Mouse (Mus musculus): ENCODE data around the gene Dnah10. TPM values are rescaled to one million over a fixed set of nuclear protein-coding genes. Genes with fewer than 3 reads are reported as not detected.

Dnah10 gene
- 0.04 TPM for polyA plus RNA-seq (2012; fragmentation: generic; extraction: Trizol)
- long read RNA-seq, experiment 1, result 0 reads
- long read RNA-seq, experiment 2, result 0 reads

GRCm38 (mm10) chr5:124724997-124725396, at the start of gene Dnah10:
TSS of gene Dnah10 (plus strand) at chr5:124725085.
- no peak for TF ChIP-seq MYOD1 (IDR thresholded peaks at IDR 0.05; ENCODE audit: control insufficient read depth, insufficient read length, low read depth)
- no peaks in the 10 kb centered on the region for H3K79me2 ChIP-seq (ENCODE audit: control insufficient read depth, insufficient read depth)
- H3K36me3 ChIP-seq (ENCODE audit: control insufficient read depth, insufficient read depth), result peaks cover 13% of the 10 kb centered on the region
- no peaks in the 10 kb centered on the region for H3K27me3 ChIP-seq (ENCODE audit: control insufficient read depth, insufficient read depth, insufficient read length)
- H3K79me3 ChIP-seq (ENCODE audit: low read depth), result no peaks in the 10 kb centered on the region
- no peak within 1 kb of the TSS for H3K4me3 ChIP-seq (ENCODE audit: insufficient read depth, poor library complexity, severe bottlenecking)
- H3ac ChIP-seq (ENCODE audit: control insufficient read depth, insufficient read length, low read depth), result no peak within 1 kb of the TSS

DNA sequence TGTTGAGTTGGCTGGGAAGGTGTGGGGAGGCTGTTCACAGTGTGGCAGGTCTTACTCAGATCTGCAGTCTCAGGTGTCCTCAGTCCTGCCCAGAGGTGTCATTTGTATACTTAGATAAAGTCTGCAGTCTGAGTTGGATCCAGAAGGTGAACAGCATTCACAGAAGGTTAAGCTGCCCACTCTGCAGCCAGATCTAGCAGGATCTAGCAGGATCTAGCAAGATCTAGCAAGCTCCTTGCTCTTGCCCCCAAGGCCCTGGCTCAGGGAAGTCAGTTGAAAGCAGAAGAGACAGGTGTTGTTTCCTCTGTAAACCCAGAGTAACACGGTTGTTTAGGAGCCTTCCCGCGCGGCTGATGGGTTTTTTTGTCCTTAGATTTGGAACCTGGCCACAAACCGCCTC, 11.1 kb upstream of the Dnah10 start:
- H3K36me3 ChIP-seq (ENCODE audit: control insufficient read depth, insufficient read depth), result peaks cover 41% of the 10 kb centered on the region
- TF ChIP-seq MYOD1 (IDR thresholded peaks at IDR 0.05; ENCODE audit: control insufficient read depth, insufficient read length, low read depth) (no peak), FOSL1 (IDR thresholded peaks at IDR 0.05; ENCODE audit: insufficient read depth, low read length, poor library complexity, severe bottlenecking) (no peak), CEBPB (IDR thresholded peaks at IDR 0.05; ENCODE audit: low read depth) (no peak), MAX (IDR thresholded peaks at IDR 0.05) (no peak), MYOG (IDR thresholded peaks at IDR 0.05; ENCODE audit: control insufficient read depth, extremely low read depth, insufficient read length) (no peak), USF1 (IDR thresholded peaks at IDR 0.05; ENCODE audit: low read depth) (no peak), CTCF (IDR thresholded peaks at IDR 0.05; ENCODE audit: control insufficient read depth, insufficient read depth, insufficient read length) (no peak)
- no peaks in the 10 kb centered on the region for H3K79me2 ChIP-seq (ENCODE audit: control insufficient read depth, insufficient read depth)
- no peaks in the 10 kb centered on the region for H3K27me3 ChIP-seq (ENCODE audit: control insufficient read depth, insufficient read depth, insufficient read length)
- H3K4me3 ChIP-seq (ENCODE audit: insufficient read depth, poor library complexity, severe bottlenecking), result no peak overlapping the region
- no peaks in the 10 kb centered on the region for H3K79me3 ChIP-seq (ENCODE audit: low read depth)
- H3ac ChIP-seq (ENCODE audit: control insufficient read depth, insufficient read length, low read depth), result no peak overlapping the region

- Histone ChIP-seq H3K4me3 (ENCODE audit: insufficient read depth, poor library complexity, severe bottlenecking) (no peak overlapping the region), H3K79me2 (ENCODE audit: control insufficient read depth, insufficient read depth) (no peaks in the 10 kb centered on the region), H3ac (ENCODE audit: control insufficient read depth, insufficient read length, low read depth) (no peak overlapping the region), H3K79me3 (ENCODE audit: low read depth) (no peaks in the 10 kb centered on the region), H3K36me3 (ENCODE audit: control insufficient read depth, insufficient read depth) (peaks cover 43% of the 10 kb centered on the region), H3K27me3 (ENCODE audit: control insufficient read depth, insufficient read depth, insufficient read length) (no peaks in the 10 kb centered on the region)
- no peak for TF ChIP-seq MAX (IDR thresholded peaks at IDR 0.05)
- no peak for TF ChIP-seq CEBPB (IDR thresholded peaks at IDR 0.05; ENCODE audit: low read depth)
- TF ChIP-seq MYOD1 (IDR thresholded peaks at IDR 0.05; ENCODE audit: control insufficient read depth, insufficient read length, low read depth), result no peak
- no peak for TF ChIP-seq CTCF (IDR thresholded peaks at IDR 0.05; ENCODE audit: control insufficient read depth, insufficient read depth, insufficient read length)
- TF ChIP-seq MYOG (IDR thresholded peaks at IDR 0.05; ENCODE audit: control insufficient read depth, extremely low read depth, insufficient read length), result no peak
- no peak for TF ChIP-seq USF1 (IDR thresholded peaks at IDR 0.05; ENCODE audit: low read depth)
- no peak for TF ChIP-seq FOSL1 (IDR thresholded peaks at IDR 0.05; ENCODE audit: insufficient read depth, low read length, poor library complexity, severe bottlenecking)
These were observed 9.8 kb upstream of the Dnah10 start for GRCm38 (mm10) chr5:124715135-124715534.

DNA sequence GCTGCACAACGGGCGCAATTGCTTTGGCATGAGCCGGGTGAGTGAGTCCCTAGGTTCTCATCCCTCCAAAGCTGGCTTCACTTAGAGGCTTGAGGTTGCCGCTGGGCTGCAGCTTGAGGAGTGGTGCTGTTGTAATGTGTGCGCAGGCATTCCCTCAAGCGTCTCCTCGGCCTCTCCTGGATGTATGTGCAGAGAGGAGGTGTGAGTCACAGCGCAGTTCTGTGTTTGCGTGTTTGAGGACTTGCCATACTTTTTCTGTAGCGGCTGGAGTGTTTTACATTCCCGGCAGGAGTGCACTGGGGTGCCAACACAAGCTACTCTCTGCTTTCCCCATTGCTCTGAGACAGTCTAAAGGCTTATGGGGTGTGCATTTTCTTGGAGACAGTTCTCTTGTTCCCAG, 6.9 kb upstream of the Dnah10 start:
- TF ChIP-seq CEBPB (IDR thresholded peaks at IDR 0.05; ENCODE audit: low read depth) (no peak), USF1 (IDR thresholded peaks at IDR 0.05; ENCODE audit: low read depth) (no peak), MYOD1 (IDR thresholded peaks at IDR 0.05; ENCODE audit: control insufficient read depth, insufficient read length, low read depth) (no peak), MYOG (IDR thresholded peaks at IDR 0.05; ENCODE audit: control insufficient read depth, extremely low read depth, insufficient read length) (no peak), MAX (IDR thresholded peaks at IDR 0.05) (no peak), CTCF (IDR thresholded peaks at IDR 0.05; ENCODE audit: control insufficient read depth, insufficient read depth, insufficient read length) (no peak), FOSL1 (IDR thresholded peaks at IDR 0.05; ENCODE audit: insufficient read depth, low read length, poor library complexity, severe bottlenecking) (no peak)
- no peaks in the 10 kb centered on the region for H3K27me3 ChIP-seq (ENCODE audit: control insufficient read depth, insufficient read depth, insufficient read length)
- H3K4me3 ChIP-seq (ENCODE audit: insufficient read depth, poor library complexity, severe bottlenecking), result no peak overlapping the region
- H3K79me2 ChIP-seq (ENCODE audit: control insufficient read depth, insufficient read depth), result no peaks in the 10 kb centered on the region
- no peaks in the 10 kb centered on the region for H3K79me3 ChIP-seq (ENCODE audit: low read depth)
- H3K36me3 ChIP-seq (ENCODE audit: control insufficient read depth, insufficient read depth), result peaks cover 37% of the 10 kb centered on the region
- H3ac ChIP-seq (ENCODE audit: control insufficient read depth, insufficient read length, low read depth), result no peak overlapping the region

- Histone ChIP-seq H3K27me3 (ENCODE audit: control insufficient read depth, insufficient read depth, insufficient read length) (no peaks in the 10 kb centered on the region), H3K79me3 (ENCODE audit: low read depth) (no peaks in the 10 kb centered on the region), H3ac (ENCODE audit: control insufficient read depth, insufficient read length, low read depth) (no peak overlapping the region), H3K36me3 (ENCODE audit: control insufficient read depth, insufficient read depth) (peaks cover 35% of the 10 kb centered on the region), H3K4me3 (ENCODE audit: insufficient read depth, poor library complexity, severe bottlenecking) (no peak overlapping the region), H3K79me2 (ENCODE audit: control insufficient read depth, insufficient read depth) (no peaks in the 10 kb centered on the region)
- no peak for TF ChIP-seq MYOG (IDR thresholded peaks at IDR 0.05; ENCODE audit: control insufficient read depth, extremely low read depth, insufficient read length)
- TF ChIP-seq FOSL1 (IDR thresholded peaks at IDR 0.05; ENCODE audit: insufficient read depth, low read length, poor library complexity, severe bottlenecking), result no peak
- TF ChIP-seq MAX (IDR thresholded peaks at IDR 0.05), result no peak
- no peak for TF ChIP-seq CEBPB (IDR thresholded peaks at IDR 0.05; ENCODE audit: low read depth)
- TF ChIP-seq CTCF (IDR thresholded peaks at IDR 0.05; ENCODE audit: control insufficient read depth, insufficient read depth, insufficient read length), result no peak
- TF ChIP-seq USF1 (IDR thresholded peaks at IDR 0.05; ENCODE audit: low read depth), result no peak
- no peak for TF ChIP-seq MYOD1 (IDR thresholded peaks at IDR 0.05; ENCODE audit: control insufficient read depth, insufficient read length, low read depth)
These were observed 6.5 kb upstream of the Dnah10 start for GRCm38 (mm10) chr5:124718396-124718795.

DNA sequence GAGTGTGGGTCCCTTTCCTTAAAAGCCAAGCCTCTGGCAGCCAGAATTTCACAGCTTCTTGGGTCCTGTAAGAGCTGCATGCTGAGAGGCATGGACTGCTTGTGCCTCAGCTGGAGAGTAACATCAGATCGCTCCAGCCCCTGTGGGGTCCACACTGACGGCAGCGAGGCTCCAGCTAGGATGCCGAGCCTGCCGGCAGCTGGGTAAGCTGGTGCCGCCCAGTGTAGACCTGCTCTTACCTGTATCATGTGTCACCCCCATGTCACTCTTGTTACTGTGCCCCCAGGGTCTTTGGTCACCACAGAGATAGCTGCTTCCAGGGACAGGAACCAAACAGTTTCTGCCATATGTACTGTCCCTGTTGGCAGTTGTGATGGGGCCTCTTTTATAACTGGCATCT, 1.8 kb upstream of the Dnah10 start:
- H3K79me3 ChIP-seq (ENCODE audit: low read depth), result no peaks in the 10 kb centered on the region
- H3K79me2 ChIP-seq (ENCODE audit: control insufficient read depth, insufficient read depth), result no peaks in the 10 kb centered on the region
- no peaks in the 10 kb centered on the region for H3K27me3 ChIP-seq (ENCODE audit: control insufficient read depth, insufficient read depth, insufficient read length)
- H3ac ChIP-seq (ENCODE audit: control insufficient read depth, insufficient read length, low read depth), result no peak overlapping the region
- no peak overlapping the region for H3K4me3 ChIP-seq (ENCODE audit: insufficient read depth, poor library complexity, severe bottlenecking)
- TF ChIP-seq MYOG (IDR thresholded peaks at IDR 0.05; ENCODE audit: control insufficient read depth, extremely low read depth, insufficient read length), result no peak
- TF ChIP-seq MAX (IDR thresholded peaks at IDR 0.05), result no peak
- TF ChIP-seq MYOD1 (IDR thresholded peaks at IDR 0.05; ENCODE audit: control insufficient read depth, insufficient read length, low read depth), result no peak
- TF ChIP-seq FOSL1 (IDR thresholded peaks at IDR 0.05; ENCODE audit: insufficient read depth, low read length, poor library complexity, severe bottlenecking), result no peak
- no peak for TF ChIP-seq CEBPB (IDR thresholded peaks at IDR 0.05; ENCODE audit: low read depth)
- TF ChIP-seq CTCF (IDR thresholded peaks at IDR 0.05; ENCODE audit: control insufficient read depth, insufficient read depth, insufficient read length), result no peak
- TF ChIP-seq USF1 (IDR thresholded peaks at IDR 0.05; ENCODE audit: low read depth), result no peak
- H3K36me3 ChIP-seq (ENCODE audit: control insufficient read depth, insufficient read depth), result peaks cover 21% of the 10 kb centered on the region
